In genomic region chr12:8110297-8110696, GRCm38 (mm10) we compare ENCODE assay signal across 25 mouse cellular contexts.
DNase-seq lines count a peak whose midpoint lies in the region; ATAC-seq lines count a peak whose summit lies in the region.
"Had no signal": no experiment of that assay in that cellular context is flagged by ENCODE, and none has a peak within 500 bp of the region (broad histone marks: within the 10 kb centered on the region; RNA-seq: fewer than 3 reads in every experiment).

No protein-coding gene starts in this region.

- peak; percentile 20 for DNase-seq in adrenal gland, postnatal 10 days
- no peak for DNase-seq in adrenal gland, adult 8-10 months
- DNase-seq in lung, postnatal 14 days, result no peak
- peak; percentile 57 for DNase-seq in NIH3T3 (ENCODE audit: low read depth)
- DNase-seq in hindbrain, embryonic 11.5 days (ENCODE audit: low spot score), result no peak
- no peak for DNase-seq in embryo, embryonic 10.5 days (ENCODE audit: low spot score)
- DNase-seq: gastrocnemius, postnatal 14 days; heart, adult 2 months; heart, postnatal 14 days; kidney, adult 11 months; lung, embryonic 14.5 days; right cerebral cortex, adult 18-20 months; right cerebral cortex, postnatal 4 days; thymus, postnatal 25 days had no signal

- 36% methylated on average over 4 of the region's 4 CpGs for WGBS in lung, embryonic 16.5 days
- 69% methylated on average over 4 of the region's 4 CpGs for WGBS in hindbrain, embryonic 11.5 days

- no peaks in the 10 kb centered on the region for H3K9me3 ChIP-seq in lung, embryonic 16.5 days (ENCODE audit: control insufficient read depth, low read length)
- no peaks in the 10 kb centered on the region for H3K9me3 ChIP-seq in hindbrain, embryonic 11.5 days (ENCODE audit: control insufficient read depth, low read length)
- H3K9me3 ChIP-seq: embryonic facial prominence, embryonic 15.5 days; forebrain, embryonic 10.5 days; heart, embryonic 13.5 days; hindbrain, embryonic 12.5 days; limb, embryonic 12.5 days; liver, embryonic 12.5 days; midbrain, embryonic 15.5 days; neural tube, embryonic 12.5 days had no signal

- no peak overlapping the region for H3K27ac ChIP-seq in lung, embryonic 16.5 days (ENCODE audit: low read length)
- no peak overlapping the region for H3K27ac ChIP-seq in hindbrain, embryonic 11.5 days (ENCODE audit: low read depth, low read length)
- H3K27ac ChIP-seq: embryonic facial prominence, embryonic 15.5 days; forebrain, embryonic 10.5 days; heart, adult 2 months; heart, embryonic 13.5 days; hindbrain, embryonic 12.5 days; limb, embryonic 12.5 days; liver, embryonic 12.5 days; midbrain, embryonic 15.5 days; neural tube, embryonic 12.5 days had no signal

- H3K36me3 ChIP-seq in lung, embryonic 16.5 days (ENCODE audit: control insufficient read depth, insufficient read depth, low read length), result no peaks in the 10 kb centered on the region
- H3K36me3 ChIP-seq in hindbrain, embryonic 11.5 days (ENCODE audit: control insufficient read depth, insufficient read depth, low read length), result no peaks in the 10 kb centered on the region
- H3K36me3 ChIP-seq: embryonic facial prominence, embryonic 15.5 days; forebrain, embryonic 10.5 days; heart, embryonic 13.5 days; hindbrain, embryonic 12.5 days; limb, embryonic 12.5 days; liver, embryonic 12.5 days; midbrain, embryonic 15.5 days; neural tube, embryonic 12.5 days had no signal

- no peak overlapping the region for H3K4me3 ChIP-seq in lung, embryonic 16.5 days (ENCODE audit: low read length)
- H3K4me3 ChIP-seq in hindbrain, embryonic 11.5 days (ENCODE audit: low read depth, low read length), result no peak overlapping the region
- H3K4me3 ChIP-seq: embryonic facial prominence, embryonic 15.5 days; forebrain, embryonic 10.5 days; heart, adult 2 months; heart, embryonic 13.5 days; hindbrain, embryonic 12.5 days; limb, embryonic 12.5 days; liver, embryonic 12.5 days; midbrain, embryonic 15.5 days; neural tube, embryonic 12.5 days had no signal

- H3K27me3 ChIP-seq in lung, embryonic 16.5 days (ENCODE audit: control insufficient read depth, insufficient read depth, low read depth, low read length), result no peaks in the 10 kb centered on the region
- no peaks in the 10 kb centered on the region for H3K27me3 ChIP-seq in hindbrain, embryonic 11.5 days (ENCODE audit: control insufficient read depth, insufficient read depth, low read length)
- H3K27me3 ChIP-seq: embryonic facial prominence, embryonic 15.5 days; heart, embryonic 13.5 days; hindbrain, embryonic 12.5 days; limb, embryonic 12.5 days; liver, embryonic 12.5 days; midbrain, embryonic 15.5 days; neural tube, embryonic 12.5 days had no signal

- peaks cover 2% of the 10 kb centered on the region; the same call in 1 of the 2 replicates for H3K4me1 ChIP-seq in lung, embryonic 16.5 days (replicated peaks; ENCODE audit: control insufficient read depth, insufficient read depth, low read length)
- no peaks in the 10 kb centered on the region for H3K4me1 ChIP-seq in hindbrain, embryonic 11.5 days (replicated peaks; ENCODE audit: control insufficient read depth, insufficient read depth, low read length)
- H3K4me1 ChIP-seq: heart, embryonic 13.5 days; liver, embryonic 12.5 days; midbrain, embryonic 15.5 days; neural tube, embryonic 12.5 days had no signal

- H3K9ac ChIP-seq in lung, embryonic 16.5 days (ENCODE audit: low read length), result no peak overlapping the region
- H3K9ac ChIP-seq in hindbrain, embryonic 11.5 days (ENCODE audit: low read depth, low read length), result no peak overlapping the region
- H3K9ac ChIP-seq: embryonic facial prominence, embryonic 15.5 days; heart, embryonic 13.5 days; hindbrain, embryonic 12.5 days; limb, embryonic 12.5 days; liver, embryonic 12.5 days; lung, embryonic 14.5 days; midbrain, embryonic 15.5 days; neural tube, embryonic 12.5 days had no signal

- no peak overlapping the region for H3K4me2 ChIP-seq in lung, embryonic 16.5 days (ENCODE audit: low read depth, low read length)
- H3K4me2 ChIP-seq in hindbrain, embryonic 11.5 days (replicated peaks; ENCODE audit: low read depth, low read length), result no peak overlapping the region
- H3K4me2 ChIP-seq: embryonic facial prominence, embryonic 15.5 days; heart, embryonic 13.5 days; hindbrain, embryonic 12.5 days; limb, embryonic 12.5 days; liver, embryonic 12.5 days; lung, embryonic 14.5 days; midbrain, embryonic 15.5 days; neural tube, embryonic 12.5 days had no signal

- ATAC-seq in lung, embryonic 16.5 days (ENCODE audit: low read depth), result peak; percentile 43; the same call in 1 of the 2 replicates
- peak; percentile 50 for ATAC-seq in granulocyte monocyte progenitor cell, adult 5-6 weeks (replicated peaks; ENCODE audit: poor library complexity, severe bottlenecking)
- ATAC-seq in hindbrain, embryonic 11.5 days (ENCODE audit: low FRiP score), result no peak
- ATAC-seq: forebrain, embryonic 16.5 days; liver, embryonic 12.5 days; midbrain, embryonic 15.5 days had no signal

Comparison
In these comparisons a context has a peak if more than half of its experiments do, and no peak if none do; other contexts are left out.
1. DNase-seq: peak in adrenal gland, postnatal 10 days (single experiment) and NIH3T3 (single experiment); none in adrenal gland, adult 8-10 months (single experiment), lung, postnatal 14 days (single experiment), hindbrain, embryonic 11.5 days (single experiment) and embryo, embryonic 10.5 days (single experiment).